Mouse (Mus musculus): ENCODE measurements at regions not wholly inside any gene's neighbourhood (a gene's known extent, or its start where the extent isn't known, plus 50 kb on each side); places are given as distances from the start of the nearest gene placed in this dataset.

DNA sequence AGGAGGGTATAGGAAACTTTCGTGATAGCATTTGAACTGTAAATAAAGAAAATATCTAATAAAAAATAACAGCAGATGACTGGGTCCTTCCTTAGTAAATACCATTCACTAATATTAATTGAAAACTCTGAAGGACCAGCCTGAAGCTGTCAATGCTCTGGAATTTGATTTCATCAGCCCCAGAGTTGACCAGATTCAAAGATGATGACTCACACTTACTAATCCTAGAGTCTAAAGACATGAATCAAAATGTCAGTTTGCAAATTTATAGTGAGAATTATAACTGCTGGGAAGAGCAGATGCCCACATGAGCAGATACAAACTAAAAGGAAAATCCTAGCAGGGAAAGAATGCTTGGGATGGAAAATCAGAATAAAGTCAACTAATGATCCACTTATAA, 77.8 kb upstream of the Tac1 start:
- DNase-seq (ENCODE audit: low read depth), result peak; percentile 60

DNA sequence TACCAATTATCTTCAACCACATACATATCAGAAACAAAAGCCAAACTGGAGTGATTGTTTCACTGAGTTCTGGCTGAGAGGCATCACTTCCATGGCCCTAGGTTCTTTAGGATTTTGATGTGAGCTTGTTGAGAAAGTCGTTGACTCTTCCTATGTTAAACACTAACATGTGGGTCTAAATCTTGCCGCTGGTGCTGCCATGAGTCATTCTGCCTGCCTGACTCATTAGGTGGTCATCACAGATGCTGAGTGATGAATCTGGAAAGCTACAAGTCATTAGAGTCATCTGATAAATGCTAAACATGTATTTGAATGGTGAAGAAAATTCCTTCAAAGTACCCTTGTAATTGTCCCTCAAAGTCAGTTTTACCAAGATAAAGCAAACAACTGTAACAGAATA, 60.4 kb upstream of the Tac1 start:
- DNase-seq (ENCODE audit: low read depth), result peak; percentile 76

DNA sequence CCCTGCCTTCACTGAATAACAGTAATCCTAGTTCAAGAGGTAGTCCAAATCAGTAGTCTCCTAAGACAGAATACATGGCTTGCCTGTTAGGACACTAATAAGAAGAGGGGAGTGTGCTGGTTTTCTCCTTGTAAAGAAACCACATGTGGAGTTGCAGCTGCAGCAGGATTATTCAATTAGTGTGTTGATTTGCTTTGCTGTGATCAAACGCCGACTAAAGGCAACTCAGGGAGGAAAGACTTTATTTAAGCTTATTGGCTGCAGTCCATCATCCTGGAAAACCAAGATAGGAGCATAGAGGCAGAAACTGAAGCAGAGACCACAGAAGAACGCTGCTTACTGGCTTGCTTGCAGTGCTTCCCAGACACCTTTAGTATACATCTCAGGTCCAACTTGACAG, 57.9 kb upstream of the Tac1 start:
- no peak for DNase-seq (ENCODE audit: low read depth)

Measured in NIH3T3 (cell line).